Mouse (Mus musculus): ENCODE results near the gene Ppp2r3c. TPM values are rescaled to one million over a fixed set of nuclear protein-coding genes. Genes with fewer than 3 reads are reported as not detected.

Gene Ppp2r3c
- total RNA-seq (2023) = 10 to 100 TPM; 17.0 to 17.3 TPM

DNA sequence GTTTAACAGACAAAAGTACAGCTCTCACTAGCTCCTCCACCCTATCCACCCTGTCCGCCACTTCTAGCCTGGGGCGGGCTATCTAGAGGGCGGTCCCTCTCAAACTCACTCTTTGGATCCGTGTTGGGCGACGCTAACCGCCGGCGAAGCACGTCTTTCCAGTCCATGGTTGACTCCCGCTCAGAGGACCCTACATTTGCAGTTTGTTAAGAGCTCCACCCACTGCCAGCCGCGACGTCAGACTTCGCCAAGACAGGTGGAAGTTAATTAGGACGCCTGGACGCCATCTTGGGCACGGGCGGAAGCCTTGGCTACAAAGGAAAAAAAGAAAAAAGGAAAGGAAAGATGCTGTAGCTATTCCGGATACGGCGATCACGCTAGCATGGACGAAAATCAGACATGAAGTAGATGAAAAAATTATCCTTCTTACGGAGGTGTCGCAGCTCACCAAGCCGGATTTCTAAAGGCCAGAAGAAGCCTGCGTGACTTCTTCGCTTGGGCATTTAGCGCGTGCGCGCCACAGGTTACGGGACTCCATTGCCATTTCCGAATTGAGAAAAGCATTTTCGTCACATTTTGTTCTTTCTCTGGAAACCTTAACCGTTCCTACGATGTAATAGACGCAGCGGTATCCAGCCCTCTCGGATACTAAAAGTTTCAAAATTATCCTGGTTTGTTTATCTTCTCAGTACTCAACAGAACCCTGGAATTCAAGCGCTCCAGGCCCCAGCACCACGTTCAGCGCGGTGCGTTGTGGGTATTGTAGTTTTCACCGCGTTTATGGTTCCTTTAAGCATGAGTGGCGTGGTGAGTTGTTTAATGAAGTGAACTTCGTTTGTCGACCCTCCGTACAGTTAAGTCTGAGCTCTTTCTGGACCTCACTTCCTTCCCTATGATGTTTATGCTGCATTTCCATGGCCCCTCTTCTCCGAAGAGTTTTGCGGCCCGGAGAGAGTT is at the start of gene Ppp2r3c:
TSS of gene Ppp2r3c (minus strand) at position 514 of the 957 bp plus-strand sequence.

DNA sequence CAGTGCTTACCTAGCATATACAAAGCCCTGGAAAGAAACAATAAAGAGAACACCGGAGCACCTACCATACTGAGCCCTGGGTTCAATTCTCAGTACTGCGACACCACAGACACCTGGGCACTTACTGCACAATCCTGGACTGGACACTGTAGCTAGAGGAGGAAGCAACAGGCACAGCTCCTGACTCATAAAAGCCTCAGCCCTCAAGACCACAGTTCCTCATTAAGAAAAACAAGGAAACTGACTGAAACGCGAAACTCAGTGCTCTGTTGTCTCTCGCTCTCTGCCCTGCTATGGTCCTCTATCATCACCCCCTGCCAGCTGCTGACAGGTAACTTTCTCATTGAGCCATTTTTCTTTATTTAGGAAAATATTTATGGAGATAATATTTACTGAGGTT is 3.5 kb downstream of the Ppp2r3c start, which contains the start of gene 1110008L16Rik:
TSS of gene 1110008L16Rik (plus strand) at position 242 of the 400 bp plus-strand sequence.

GRCm38 (mm10) chr12:55229626-55230519 is 72.9 kb downstream of the Ppp2r3c start, which contains the start of gene Srp54c:
Srp54c (plus strand) TSS chr12:55230168.

Other genes starting within 250 kb of the Ppp2r3c start
- gene 2700097O09Rik, start 222.9 kb downstream of the Ppp2r3c start, total RNA-seq (2023) = 1 to 10 TPM; 4.1 to 4.5 TPM
- gene Srp54a, start 222.7 kb downstream of the Ppp2r3c start, total RNA-seq (2023) = 10 to 100 TPM; 37.2 to 37.5 TPM
- 1 to 10 TPM; 3.9 to 5.9 TPM for gene Fam177a, start 178.5 kb downstream of the Ppp2r3c start, total RNA-seq (2023)
- gene Srp54b, start 147.9 kb downstream of the Ppp2r3c start, total RNA-seq (2023) = 10 to 100 TPM; 21.0 to 32.6 TPM
- 1 to 10 TPM; 3.8 to 5.9 TPM for gene 1700047I17Rik2, start 103.4 kb downstream of the Ppp2r3c start, total RNA-seq (2023)
- gene Srp54c, start 72.8 kb downstream of the Ppp2r3c start, total RNA-seq (2023) = 10 to 100 TPM; 11.2 to 15.6 TPM
- 1 to 10 TPM; 3.0 to 3.9 TPM for gene 1110008L16Rik, start 3.4 kb downstream of the Ppp2r3c start, total RNA-seq (2023)
- gene Psma6, start 81.2 kb upstream of the Ppp2r3c start, total RNA-seq (2023) = 100 to 1,000 TPM in 1 of 2 experiments, 10 to 100 TPM in 1; 91.3 to 105 TPM
- 100 to 1,000 TPM; 225 to 274 TPM for gene Nfkbia, start 189.6 kb upstream of the Ppp2r3c start, total RNA-seq (2023)

All from neutrophil, adult 83 days (primary cell).